Mouse (Mus musculus): Measurements from ENCODE around the gene Psmb11. TPM values are rescaled to one million over a fixed set of nuclear protein-coding genes. Genes with fewer than 3 reads are reported as not detected.

Psmb11 gene
- polyA plus RNA-seq, 1 experiment from 2014 or later = 0.15 TPM

DNA sequence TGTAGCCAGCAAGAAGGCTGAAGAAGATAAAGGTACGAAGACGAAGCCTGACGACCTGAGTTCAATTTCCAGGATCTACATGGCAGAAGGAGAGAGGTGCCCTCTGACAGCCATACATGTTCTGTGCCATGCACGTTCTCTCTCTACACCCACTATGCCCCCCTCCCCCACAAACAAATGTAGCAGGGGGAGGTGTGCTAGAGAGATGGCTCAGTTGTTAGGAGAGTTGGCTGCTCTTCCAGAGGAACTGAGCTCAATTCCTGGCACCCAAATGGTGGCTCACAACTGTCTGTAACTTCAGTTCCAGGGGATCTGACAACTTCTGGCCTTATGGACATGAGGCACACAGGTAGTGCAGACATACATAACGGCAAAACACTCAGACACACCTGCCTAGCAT lies 55.1 kb downstream of the Psmb11 start:
- Histone ChIP-seq H3K4me1 (no peaks in the 10 kb centered on the region), H3K36me3 (peaks cover 64% of the 10 kb centered on the region), H3K4me3 (no peak overlapping the region), H3K27ac (replicated peaks) (no peak overlapping the region), H3K4me2 (replicated peaks) (no peak overlapping the region), H3K27me3 (no peaks in the 10 kb centered on the region), H3K9ac (replicated peaks) (no peak overlapping the region), H3K9me3 (no peaks in the 10 kb centered on the region)
- 83% methylated on average over 5 of the region's 5 CpGs for WGBS
- no peak for ATAC-seq (replicated peaks)

DNA sequence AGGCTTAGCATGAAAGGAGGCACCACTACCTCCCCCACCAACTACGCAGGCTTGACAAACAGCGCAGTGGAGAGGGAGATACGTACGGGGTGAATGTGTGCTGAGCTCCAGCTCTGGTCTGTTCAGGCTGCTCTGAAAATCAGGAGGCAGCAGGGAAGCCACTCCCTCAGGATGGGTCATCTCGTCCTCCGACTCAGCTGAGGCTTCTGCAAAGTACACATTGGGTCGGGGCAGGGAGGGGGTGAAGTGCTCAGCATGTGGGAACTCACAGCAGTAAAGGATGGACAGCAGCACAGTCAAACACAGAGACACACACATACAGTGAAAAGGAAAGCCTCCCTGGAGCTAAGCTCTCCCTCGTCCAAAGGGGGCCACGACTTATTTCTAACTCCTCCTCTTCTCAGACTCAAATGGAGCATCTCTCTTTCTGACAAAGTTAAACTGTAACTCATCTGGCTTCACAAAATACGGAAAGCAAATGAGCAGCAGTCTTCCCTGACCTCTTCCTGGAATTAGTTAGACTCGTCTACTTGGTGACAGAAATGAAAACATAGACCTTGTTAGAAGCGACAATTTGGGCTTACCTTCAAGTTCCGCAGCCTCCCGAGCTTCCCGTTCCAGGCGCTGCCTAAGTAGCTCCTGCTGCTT lies 57.5 kb downstream of the Psmb11 start:
- H3K36me3 ChIP-seq = peaks cover 60% of the 10 kb centered on the region
- WGBS = 88% methylated on average over 16 of the region's 16 CpGs

More for the DNA sequence above, 57.5 kb downstream of the Psmb11 start:
- Histone ChIP-seq H3K4me1 (peaks cover 4% of the 10 kb centered on the region; the same call in 1 of the 2 replicates), H3K9me3 (no peaks in the 10 kb centered on the region), H3K4me2 (replicated peaks) (no peak overlapping the region), H3K9ac (replicated peaks) (no peak overlapping the region), H3K27me3 (no peaks in the 10 kb centered on the region), H3K4me3 (no peak overlapping the region), H3K27ac (replicated peaks) (no peak overlapping the region)
- no peak for ATAC-seq (replicated peaks)

MicroRNAs within 50 kb of the gene (microRNA counts, 519-probe panel; counts per million panel counts)
- microRNA mmu-miR-686 = not detected

Small RNAs within 50 kb of the gene (microRNA-seq; reads per million reads assigned to microRNA genes)
- gene Mir686 (not detected), gene Mir6948 (1.1 reads per million)

Other genes starting within 250 kb of the Psmb11 start
- 5.0 and 5.2 TPM in 2 replicates for gene Slc7a7, start 203.7 kb upstream of the Psmb11 start, polyA plus RNA-seq (2015; fragmentation: Nextera tagmentation; extraction: Ambion mirVana)
- gene Mrpl52, start 194.5 kb upstream of the Psmb11 start, polyA plus RNA-seq (2015; fragmentation: Nextera tagmentation; extraction: Ambion mirVana) = 269 and 282 TPM in 2 replicates
- 60.3 and 61.7 TPM in 2 replicates for gene Mmp14, start 189.8 kb upstream of the Psmb11 start, polyA plus RNA-seq (2015; fragmentation: Nextera tagmentation; extraction: Ambion mirVana)
- 32.5 and 33.9 TPM in 2 replicates for gene Lrp10, start 157.3 kb upstream of the Psmb11 start, polyA plus RNA-seq (2015; fragmentation: Nextera tagmentation; extraction: Ambion mirVana)
- gene Rem2, start 145.3 kb upstream of the Psmb11 start, polyA plus RNA-seq (2015; fragmentation: Nextera tagmentation; extraction: Ambion mirVana) = 22.9 and 23.8 TPM in 2 replicates
- gene Prmt5, start 103.9 kb upstream of the Psmb11 start, polyA plus RNA-seq (2015; fragmentation: Nextera tagmentation; extraction: Ambion mirVana) = 101 and 102 TPM in 2 replicates
- gene Haus4, start 66.8 kb upstream of the Psmb11 start, polyA plus RNA-seq (2015; fragmentation: Nextera tagmentation; extraction: Ambion mirVana) = 29.6 and 31.6 TPM in 2 replicates
- 11.1 and 13.1 TPM in 2 replicates for gene Ajuba, start 43.9 kb upstream of the Psmb11 start, polyA plus RNA-seq (2015; fragmentation: Nextera tagmentation; extraction: Ambion mirVana)
- 8.0 and 8.9 TPM in 2 replicates for gene 4931414P19Rik, start 15.4 kb upstream of the Psmb11 start, polyA plus RNA-seq (2015; fragmentation: Nextera tagmentation; extraction: Ambion mirVana)
- 430 and 444 TPM in 2 replicates for gene Psmb5, start 3.4 kb upstream of the Psmb11 start, polyA plus RNA-seq (2015; fragmentation: Nextera tagmentation; extraction: Ambion mirVana)
- not detected in 2 replicates for gene Gm17606, start 19.5 kb downstream of the Psmb11 start, polyA plus RNA-seq (2015; fragmentation: Nextera tagmentation; extraction: Ambion mirVana)
- gene Cdh24, start 19.9 kb downstream of the Psmb11 start, polyA plus RNA-seq (2015; fragmentation: Nextera tagmentation; extraction: Ambion mirVana) = 7.6 and 8.6 TPM in 2 replicates
- 71.2 and 71.6 TPM in 2 replicates for gene 1700123O20Rik, start 64.8 kb downstream of the Psmb11 start, polyA plus RNA-seq (2015; fragmentation: Nextera tagmentation; extraction: Ambion mirVana)
- 171 and 181 TPM in 2 replicates for gene Acin1, start 65.5 kb downstream of the Psmb11 start, polyA plus RNA-seq (2015; fragmentation: Nextera tagmentation; extraction: Ambion mirVana)
- 0.23 and 0.25 TPM in 2 replicates for gene Gm29776, start 77.4 kb downstream of the Psmb11 start, polyA plus RNA-seq (2015; fragmentation: Nextera tagmentation; extraction: Ambion mirVana)
- gene Cebpe, start 90.7 kb downstream of the Psmb11 start, polyA plus RNA-seq (2015; fragmentation: Nextera tagmentation; extraction: Ambion mirVana) = not detected in 2 replicates
- gene Slc7a8, start 160.5 kb downstream of the Psmb11 start, polyA plus RNA-seq (2015; fragmentation: Nextera tagmentation; extraction: Ambion mirVana) = 6.4 and 8.2 TPM in 2 replicates
- not detected in 2 replicates for gene Rnf212b, start 192.7 kb downstream of the Psmb11 start, polyA plus RNA-seq (2015; fragmentation: Nextera tagmentation; extraction: Ambion mirVana)
- gene Homez, start 249.5 kb downstream of the Psmb11 start, polyA plus RNA-seq (2015; fragmentation: Nextera tagmentation; extraction: Ambion mirVana) = 11.1 and 13.5 TPM in 2 replicates